Mouse (Mus musculus): ENCODE data around the gene Npas2. TPM values are rescaled to one million over a fixed set of nuclear protein-coding genes. Genes with fewer than 3 reads are reported as not detected.

The Npas2 gene
- total and polyA plus RNA-seq, 2 experiments from 2014 or later = 0.80 to 2.8 TPM

DNA sequence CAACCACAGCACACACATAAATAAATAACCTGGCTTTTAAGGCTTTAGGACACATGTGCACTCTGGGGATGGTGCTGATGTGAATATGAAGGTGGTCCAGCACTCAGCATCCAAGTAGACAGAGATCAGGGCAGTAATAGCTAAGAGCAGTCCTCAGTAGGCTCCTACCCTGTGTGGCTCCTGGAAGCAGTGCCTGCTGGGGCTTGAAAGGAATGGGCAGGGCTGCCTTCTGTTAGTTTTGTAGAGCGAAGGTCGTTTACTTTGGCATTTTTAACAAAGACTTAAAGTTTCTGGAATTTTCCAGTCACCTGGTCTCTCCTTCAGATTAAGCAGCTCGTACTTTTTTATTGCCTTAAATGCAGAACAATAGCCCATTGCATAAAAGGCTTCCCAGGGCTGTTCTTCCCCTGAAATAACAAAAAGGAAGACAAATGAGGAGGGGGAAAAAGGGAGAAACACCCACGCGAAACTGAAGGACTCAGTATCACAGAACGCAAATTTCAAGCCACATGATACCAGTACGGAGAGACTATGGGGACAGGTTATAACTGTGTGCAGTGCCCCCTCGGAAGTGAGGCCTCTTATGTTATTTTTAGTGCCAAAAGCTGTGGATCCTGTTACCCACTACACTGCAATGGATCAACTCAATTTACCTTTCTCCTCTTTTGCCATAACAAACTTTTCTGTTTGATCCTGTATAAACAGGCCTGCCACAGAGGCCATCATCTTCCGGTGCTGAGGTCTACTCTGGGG is 44.1 kb downstream of the Npas2 start:
- Histone ChIP-seq H3K9ac (replicated peaks; ENCODE audit: low read length) (no peak overlapping the region), H3K4me2 (ENCODE audit: low read depth, low read length) (no peak overlapping the region), H3K4me3 (ENCODE audit: low read length) (no peak overlapping the region), H3K4me1 (ENCODE audit: insufficient read depth, low read length) (no peaks in the 10 kb centered on the region), H3K27ac (no peak overlapping the region), H3K36me3 (ENCODE audit: insufficient read depth, low read length) (no peaks in the 10 kb centered on the region), H3K9me3 (ENCODE audit: low read length) (no peaks in the 10 kb centered on the region), H3K27me3 (ENCODE audit: insufficient read depth, low read length) (no peaks in the 10 kb centered on the region)
- 64% methylated on average over 9 of the region's 9 CpGs for WGBS
- TF ChIP-seq CTCF (IDR thresholded peaks at IDR 0.05; ENCODE audit: low read depth) = no peak
- DNase-seq (ENCODE audit: low spot score) (no peak), ATAC-seq (no peak)

DNA sequence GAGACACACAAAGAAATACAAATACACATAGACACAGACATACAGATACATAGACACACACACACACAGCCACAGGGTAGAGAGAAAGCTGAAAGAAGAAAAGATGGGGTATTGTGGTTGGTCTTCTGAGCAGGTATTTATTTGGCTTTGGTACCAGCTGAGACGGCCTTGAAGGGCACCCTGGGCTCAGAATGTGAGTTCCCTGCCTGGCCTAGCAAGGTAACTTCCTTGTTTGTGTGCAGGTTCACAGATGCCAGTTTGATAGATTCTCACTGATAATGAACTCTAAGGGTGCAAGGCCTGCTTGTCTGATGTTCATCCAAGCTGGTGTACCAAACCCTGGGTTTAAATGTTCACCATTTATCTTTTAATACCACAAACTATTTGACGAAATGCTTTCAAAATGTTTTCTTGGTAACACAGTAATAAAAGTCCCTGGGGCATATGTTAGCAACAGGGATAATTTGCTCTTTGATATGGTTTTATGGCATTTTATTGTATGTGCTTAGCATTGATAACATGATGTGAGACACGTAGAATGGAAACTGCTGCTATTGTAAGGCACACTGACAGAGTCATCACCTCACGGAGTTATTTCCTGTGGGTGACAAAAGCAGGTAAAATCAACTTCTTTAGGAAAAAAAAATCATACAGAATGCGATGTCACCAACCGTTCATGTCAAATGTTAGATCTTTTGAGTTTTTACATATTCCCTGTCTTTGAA is 47.5 kb downstream of the Npas2 start:
- TF ChIP-seq CTCF (IDR thresholded peaks at IDR 0.05; ENCODE audit: low read depth) = no peak
- no peaks in the 10 kb centered on the region for H3K36me3 ChIP-seq (ENCODE audit: insufficient read depth, low read length)
- no peak overlapping the region for H3K4me2 ChIP-seq (ENCODE audit: low read depth, low read length)
- DNase-seq (ENCODE audit: low spot score) (no peak), ATAC-seq (no peak)
- H3K27ac ChIP-seq = no peak overlapping the region
- no peak overlapping the region for H3K4me3 ChIP-seq (ENCODE audit: low read length)
- no peaks in the 10 kb centered on the region for H3K4me1 ChIP-seq (ENCODE audit: insufficient read depth, low read length)
- 87% methylated on average over 6 of the region's 6 CpGs for WGBS
- no peak overlapping the region for H3K9ac ChIP-seq (replicated peaks; ENCODE audit: low read length)
- H3K9me3 ChIP-seq (ENCODE audit: low read length) = no peaks in the 10 kb centered on the region
- H3K27me3 ChIP-seq (ENCODE audit: insufficient read depth, low read length) = no peaks in the 10 kb centered on the region

DNA sequence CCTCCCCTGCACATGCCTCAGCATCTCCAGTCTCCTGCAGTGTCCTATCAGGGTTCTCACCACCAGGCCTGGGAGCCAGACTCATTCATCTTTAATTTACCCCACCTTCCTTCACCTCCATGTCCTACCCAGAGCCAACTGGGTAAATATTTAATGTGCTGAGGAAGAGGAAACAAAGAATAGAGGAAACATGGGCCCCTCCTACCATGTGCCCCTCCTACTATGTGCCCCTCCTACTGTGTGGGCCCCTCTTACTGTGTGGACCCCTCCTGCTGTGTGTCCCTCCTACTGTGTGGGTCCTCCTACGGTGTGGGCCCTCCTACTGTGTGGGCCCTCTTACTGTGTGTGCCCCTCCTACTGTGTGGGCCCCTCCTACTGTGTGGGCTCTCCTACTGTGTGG is 51.2 kb downstream of the Npas2 start:
- Histone ChIP-seq H3K4me1 (ENCODE audit: insufficient read depth, low read length) (no peaks in the 10 kb centered on the region), H3K27me3 (ENCODE audit: insufficient read depth, low read length) (no peaks in the 10 kb centered on the region), H3K9me3 (ENCODE audit: low read length) (no peaks in the 10 kb centered on the region), H3K4me3 (ENCODE audit: low read length) (no peak overlapping the region), H3K27ac (no peak overlapping the region), H3K4me2 (ENCODE audit: low read depth, low read length) (no peak overlapping the region), H3K36me3 (ENCODE audit: insufficient read depth, low read length) (no peaks in the 10 kb centered on the region), H3K9ac (replicated peaks; ENCODE audit: low read length) (no peak overlapping the region)
- TF ChIP-seq CTCF (IDR thresholded peaks at IDR 0.05; ENCODE audit: low read depth) = no peak
- DNase-seq (ENCODE audit: low spot score) = no peak
- no peak for ATAC-seq
- WGBS = 48% methylated on average over 1 of the region's 1 CpGs

DNA sequence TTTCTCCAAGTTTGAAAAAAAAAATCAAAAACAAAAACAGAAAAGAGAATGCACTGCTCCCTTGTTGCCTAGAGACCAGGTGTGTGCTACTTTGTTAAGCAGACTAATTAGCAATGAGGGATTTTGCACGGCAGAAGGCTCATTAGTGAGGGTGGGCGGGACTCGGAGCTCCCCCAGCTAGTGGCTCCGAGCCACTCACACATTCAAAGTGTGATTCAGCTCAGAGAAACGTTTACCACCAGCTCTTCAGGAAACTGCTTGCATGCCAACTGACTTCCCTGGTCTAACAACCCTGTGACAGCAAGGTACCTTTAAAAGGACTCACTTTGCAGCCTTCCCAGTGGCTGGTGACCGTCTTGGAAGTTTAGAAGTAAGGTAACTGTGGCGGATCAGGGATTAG is 58.1 kb downstream of the Npas2 start:
- Histone ChIP-seq H3K4me2 (ENCODE audit: low read depth, low read length) (no peak overlapping the region), H3K36me3 (ENCODE audit: insufficient read depth, low read length) (no peaks in the 10 kb centered on the region), H3K4me3 (ENCODE audit: low read length) (no peak overlapping the region), H3K9ac (replicated peaks; ENCODE audit: low read length) (no peak overlapping the region), H3K9me3 (ENCODE audit: low read length) (no peaks in the 10 kb centered on the region), H3K27ac (no peak overlapping the region), H3K27me3 (ENCODE audit: insufficient read depth, low read length) (no peaks in the 10 kb centered on the region), H3K4me1 (ENCODE audit: insufficient read depth, low read length) (0 out of 2 replicates have a peak, but pooled peaks cover 4% of the 10 kb centered on the region)
- ATAC-seq (0 out of 2 replicates have a peak, but pooled peaks have one; percentile 43), DNase-seq (ENCODE audit: low spot score) (peak; percentile 57)
- 39% methylated on average over 7 of the region's 7 CpGs for WGBS
- TF ChIP-seq CTCF (IDR thresholded peaks at IDR 0.05; ENCODE audit: low read depth) = no peak

DNA sequence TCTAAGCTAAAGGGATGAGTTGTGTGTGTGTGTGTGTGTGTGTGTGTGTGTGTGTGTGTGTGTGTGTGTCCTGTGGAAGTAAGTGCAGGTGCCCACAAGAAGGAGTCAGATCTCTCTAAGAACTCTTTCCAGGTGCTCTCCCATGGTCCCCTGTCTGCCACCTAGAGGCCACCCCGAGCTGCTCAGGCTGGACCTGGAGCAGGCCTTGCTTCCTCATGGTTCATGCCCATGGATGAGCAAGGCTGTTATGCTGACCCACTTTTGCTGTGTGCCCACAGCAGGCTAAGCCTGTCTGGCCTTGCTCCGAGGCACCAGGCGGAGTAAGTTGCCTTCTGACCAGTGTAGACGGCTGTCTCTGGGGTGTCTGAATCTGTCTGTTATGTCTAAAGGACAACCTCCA is 60.2 kb downstream of the Npas2 start:
- no peak overlapping the region for H3K4me2 ChIP-seq (ENCODE audit: low read depth, low read length)
- no peaks in the 10 kb centered on the region for H3K36me3 ChIP-seq (ENCODE audit: insufficient read depth, low read length)
- WGBS = 76% methylated on average over 4 of the region's 4 CpGs
- no peak overlapping the region for H3K4me3 ChIP-seq (ENCODE audit: low read length)
- H3K27me3 ChIP-seq (ENCODE audit: insufficient read depth, low read length) = no peaks in the 10 kb centered on the region
- DNase-seq (ENCODE audit: low spot score) (no peak), ATAC-seq (no peak)
- peak; percentile 52 for TF ChIP-seq CTCF (IDR thresholded peaks at IDR 0.05; ENCODE audit: low read depth)
- H3K9me3 ChIP-seq (ENCODE audit: low read length) = peaks cover 2% of the 10 kb centered on the region; the same call in 1 of the 2 replicates
- H3K9ac ChIP-seq (replicated peaks; ENCODE audit: low read length) = no peak overlapping the region
- H3K27ac ChIP-seq = no peak overlapping the region
- H3K4me1 ChIP-seq (ENCODE audit: insufficient read depth, low read length) = 0 out of 2 replicates have a peak, but pooled peaks cover 4% of the 10 kb centered on the region

DNA sequence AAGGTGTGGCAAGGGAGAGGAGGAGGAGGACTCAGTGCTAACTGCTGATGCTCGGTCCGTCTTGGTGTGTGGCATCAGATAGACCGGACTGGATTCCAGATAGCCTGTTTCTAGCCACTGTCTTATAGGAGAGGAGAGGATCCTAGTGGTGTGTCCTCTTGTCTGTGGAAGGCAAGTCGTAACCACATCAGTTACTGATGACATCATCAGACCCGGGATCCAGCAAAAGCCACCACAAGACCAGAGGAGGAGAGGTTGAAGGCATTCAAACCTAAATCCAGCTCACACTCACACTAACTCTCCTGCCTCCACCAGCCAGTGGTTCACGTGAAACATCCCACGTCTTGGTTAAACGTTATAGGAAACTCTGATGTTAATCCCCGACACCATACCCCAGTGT is 62.5 kb downstream of the Npas2 start:
- Histone ChIP-seq H3K4me2 (ENCODE audit: low read depth, low read length) (no peak overlapping the region), H3K9me3 (ENCODE audit: low read length) (peaks cover 3% of the 10 kb centered on the region; the same call in 1 of the 2 replicates), H3K9ac (replicated peaks; ENCODE audit: low read length) (no peak overlapping the region), H3K4me1 (ENCODE audit: insufficient read depth, low read length) (0 out of 2 replicates have a peak, but pooled peaks cover 4% of the 10 kb centered on the region), H3K27ac (no peak overlapping the region), H3K27me3 (ENCODE audit: insufficient read depth, low read length) (no peaks in the 10 kb centered on the region), H3K4me3 (ENCODE audit: low read length) (no peak overlapping the region), H3K36me3 (ENCODE audit: insufficient read depth, low read length) (no peaks in the 10 kb centered on the region)
- TF ChIP-seq CTCF (IDR thresholded peaks at IDR 0.05; ENCODE audit: low read depth) = no peak
- no peak for DNase-seq (ENCODE audit: low spot score)
- no peak for ATAC-seq
- 93% methylated on average over 9 of the region's 9 CpGs for WGBS
